Mouse (Mus musculus) erythroblast, embryonic 14.5 days (primary cell): Measurements from ENCODE around the gene Zcchc14.

Experiments used
- GATA1 ChIP-seq: IDR thresholded peaks from 2 replicates; pipeline ENCODE4 v1.6.1; 2012; ENCODE audit warnings: low read length, inconsistent platforms, mixed read lengths
- TAL1 ChIP-seq: IDR thresholded peaks from 3 replicates; pipeline ENCODE4 v1.6.1; 2012; ENCODE audit warnings: low read length, inconsistent platforms, mixed read lengths

GRCm38 (mm10) chr8:121560432-121561100 is 92.1 kb downstream of the Zcchc14 start:
- TF ChIP-seq GATA1 (no peak), TAL1 (no peak)
